Mouse (Mus musculus): ENCODE results near the gene Oosp1. TPM values are rescaled to one million over a fixed set of nuclear protein-coding genes. Genes with fewer than 3 reads are reported as not detected.

The Oosp1 gene
- polyA plus RNA-seq, 1 experiment from 2014 or later = not detected

Other genes starting within 250 kb of the Oosp1 start
- gene Ms4a4b, start 247.6 kb downstream of the Oosp1 start, polyA plus RNA-seq (2016; fragmentation: Nextera tagmentation; extraction: Ambion mirVana) = not detected in 2 replicates
- gene Ms4a6c, start 221.8 kb downstream of the Oosp1 start, polyA plus RNA-seq (2016; fragmentation: Nextera tagmentation; extraction: Ambion mirVana) = 1.2 and 1.5 TPM in 2 replicates
- not detected in 2 replicates for gene Gm8369, start 205.2 kb downstream of the Oosp1 start, polyA plus RNA-seq (2016; fragmentation: Nextera tagmentation; extraction: Ambion mirVana)
- gene Ms4a6b, start 174.6 kb downstream of the Oosp1 start, polyA plus RNA-seq (2016; fragmentation: Nextera tagmentation; extraction: Ambion mirVana) = 1.1 and 1.7 TPM in 2 replicates
- 0.57 and 0.66 TPM in 2 replicates for gene Ms4a4d, start 154.3 kb downstream of the Oosp1 start, polyA plus RNA-seq (2016; fragmentation: Nextera tagmentation; extraction: Ambion mirVana)
- 0.71 and 1.5 TPM in 2 replicates for gene Ms4a6d, start 86.3 kb downstream of the Oosp1 start, polyA plus RNA-seq (2016; fragmentation: Nextera tagmentation; extraction: Ambion mirVana)
- gene Ms4a2, start 67.4 kb downstream of the Oosp1 start, polyA plus RNA-seq (2016; fragmentation: Nextera tagmentation; extraction: Ambion mirVana) = 0.17 TPM in 1 of 2 replicates, not detected in the other
- not detected in 2 replicates for gene Ms4a3, start 50.3 kb downstream of the Oosp1 start, polyA plus RNA-seq (2016; fragmentation: Nextera tagmentation; extraction: Ambion mirVana)
- not detected in 2 replicates for gene Oosp2, start 30.6 kb downstream of the Oosp1 start, polyA plus RNA-seq (2016; fragmentation: Nextera tagmentation; extraction: Ambion mirVana)
- gene Oosp3, start 5.9 kb upstream of the Oosp1 start, polyA plus RNA-seq (2016; fragmentation: Nextera tagmentation; extraction: Ambion mirVana) = not detected in 2 replicates
- gene Gif, start 56.4 kb upstream of the Oosp1 start, polyA plus RNA-seq (2016; fragmentation: Nextera tagmentation; extraction: Ambion mirVana) = not detected in 2 replicates
- 65.1 and 66.1 TPM in 2 replicates for gene Mrpl16, start 79.2 kb upstream of the Oosp1 start, polyA plus RNA-seq (2016; fragmentation: Nextera tagmentation; extraction: Ambion mirVana)
- 10.7 and 12.4 TPM in 2 replicates for gene Stx3, start 128.3 kb upstream of the Oosp1 start, polyA plus RNA-seq (2016; fragmentation: Nextera tagmentation; extraction: Ambion mirVana)
- gene Olfr1417, start 148.1 kb upstream of the Oosp1 start, polyA plus RNA-seq (2016; fragmentation: Nextera tagmentation; extraction: Ambion mirVana) = 0.06 TPM in 1 of 2 replicates, not detected in the other
- not detected in 2 replicates for gene Olfr1418, start 169.9 kb upstream of the Oosp1 start, polyA plus RNA-seq (2016; fragmentation: Nextera tagmentation; extraction: Ambion mirVana)
- gene Olfr1419, start 184.0 kb upstream of the Oosp1 start, polyA plus RNA-seq (2016; fragmentation: Nextera tagmentation; extraction: Ambion mirVana) = not detected in 2 replicates
- gene Olfr1420, start 195.4 kb upstream of the Oosp1 start, polyA plus RNA-seq (2016; fragmentation: Nextera tagmentation; extraction: Ambion mirVana) = not detected in 2 replicates
- gene Patl1, start 221.2 kb upstream of the Oosp1 start, polyA plus RNA-seq (2016; fragmentation: Nextera tagmentation; extraction: Ambion mirVana) = 22.6 and 24.5 TPM in 2 replicates